Mouse (Mus musculus): ENCODE results near the gene Hist1h2ag. TPM values are rescaled to one million over a fixed set of nuclear protein-coding genes. Genes with fewer than 3 reads are reported as not detected.

Gene Hist1h2ag
- total RNA-seq, 2 experiments from 2014 or later, result 8.1 to 9.2 TPM

- DNase-seq (ENCODE audit: extremely low spot score in 1 of 2, low spot score in 2 of 2), result peak; percentile 69 to 73
- intact Hi-C loops (cut with DNase I), result loop anchor here (5.0 to 10.0 kb wide), 2 partner anchors 105 to 167 kb away; no protein-coding TSS in a partner anchor
- no peak for TF ChIP-seq CTCF (IDR thresholded peaks at IDR 0.05)
- H3K27ac ChIP-seq, result no peak overlapping the region
- peak overlapping the region; percentile 46 for H3K4me3 ChIP-seq
These were observed 20.5 kb downstream of the Hist1h2ag start for GRCm38 (mm10) chr13:22022241-22022640.

- Histone ChIP-seq H3K27ac (no peak overlapping the region), H3K4me3 (peak overlapping the region; percentile 46)
- TF ChIP-seq CTCF (IDR thresholded peaks at IDR 0.05), result no peak
- DNase-seq (ENCODE audit: extremely low spot score in 1 of 2, low spot score in 2 of 2), result no peak
- intact Hi-C loops (cut with DNase I), result loop anchor here (5.0 to 10.0 kb wide), 2 partner anchors 104 to 167 kb away; no protein-coding TSS in a partner anchor
These were observed 21.2 kb downstream of the Hist1h2ag start for GRCm38 (mm10) chr13:22021581-22021980.

- no peak for DNase-seq (ENCODE audit: extremely low spot score in 1 of 2, low spot score in 2 of 2)
- Histone ChIP-seq H3K4me3 (peak overlapping the region; percentile 46), H3K27ac (no peak overlapping the region)
- intact Hi-C loops (cut with DNase I), result loop anchor here (5.0 to 10.0 kb wide), 2 partner anchors 104 to 166 kb away; no protein-coding TSS in a partner anchor
- TF ChIP-seq CTCF (IDR thresholded peaks at IDR 0.05), result no peak
These were observed 21.8 kb downstream of the Hist1h2ag start for GRCm38 (mm10) chr13:22020901-22021339.

- intact Hi-C loops (cut with DNase I), result loop anchor here (5.0 to 10.0 kb wide), 2 partner anchors 103 to 165 kb away; no protein-coding TSS in a partner anchor
- Histone ChIP-seq H3K27ac (no peak overlapping the region), H3K4me3 (peak overlapping the region; percentile 46)
- no peak for DNase-seq (ENCODE audit: extremely low spot score in 1 of 2, low spot score in 2 of 2)
- TF ChIP-seq CTCF (IDR thresholded peaks at IDR 0.05), result no peak
These were observed 22.6 kb downstream of the Hist1h2ag start for GRCm38 (mm10) chr13:22019934-22020835.

- no peak overlapping the region for H3K4me3 ChIP-seq
- TF ChIP-seq CTCF (IDR thresholded peaks at IDR 0.05), result peak; percentile 21
- DNase-seq (ENCODE audit: extremely low spot score in 1 of 2, low spot score in 2 of 2), result peak; percentile 56 to 70
- H3K27ac ChIP-seq, result no peak overlapping the region
- intact Hi-C loops (cut with DNase I), result loop anchor here (2.0 kb wide), 1 partner anchor 21 kb away; no protein-coding TSS in a partner anchor
These were observed 27.0 kb downstream of the Hist1h2ag start for GRCm38 (mm10) chr13:22015479-22016450.

- no peak overlapping the region for H3K27ac ChIP-seq
- no peak for DNase-seq (ENCODE audit: extremely low spot score in 1 of 2, low spot score in 2 of 2)
- TF ChIP-seq CTCF (IDR thresholded peaks at IDR 0.05), result no peak
- intact Hi-C loops (cut with DNase I), result loop anchor here (2.0 kb wide), 1 partner anchor 20 kb away; no protein-coding TSS in a partner anchor
- H3K4me3 ChIP-seq, result no peak overlapping the region
These were observed 28.3 kb downstream of the Hist1h2ag start for GRCm38 (mm10) chr13:22014411-22014845.

- Histone ChIP-seq H3K4me3 (no peak overlapping the region), H3K27ac (no peak overlapping the region)
- TF ChIP-seq CTCF (IDR thresholded peaks at IDR 0.05), result no peak
- intact Hi-C loops (cut with DNase I), result loop anchor here (2.0 kb wide), 1 partner anchor 19 kb away; no protein-coding TSS in a partner anchor
- no peak for DNase-seq (ENCODE audit: extremely low spot score in 1 of 2, low spot score in 2 of 2)
These were observed 29.0 kb downstream of the Hist1h2ag start for GRCm38 (mm10) chr13:22013716-22014115.

GRCm38 (mm10) chr13:22009642-22010041 is 33.1 kb downstream of the Hist1h2ag start, which contains the start of gene Prss16:
Gene Prss16 (minus strand): TSS chr13:22009742.
- TF ChIP-seq CTCF (IDR thresholded peaks at IDR 0.05), result no peak
- Histone ChIP-seq H3K27ac (no peak within 1 kb of the TSS), H3K4me3 (no peak within 1 kb of the TSS)
- DNase-seq (ENCODE audit: extremely low spot score in 1 of 2, low spot score in 2 of 2), result no peak
- intact Hi-C loops (cut with DNase I), result loop anchor here (10.0 kb wide), 1 partner anchor 1385 kb away; no protein-coding TSS in a partner anchor

- intact Hi-C loops (cut with DNase I), result loop anchor here (10.0 kb wide), 1 partner anchor 1386 kb away; no protein-coding TSS in a partner anchor
- no peak for TF ChIP-seq CTCF (IDR thresholded peaks at IDR 0.05)
- Histone ChIP-seq H3K4me3 (no peak overlapping the region), H3K27ac (no peak overlapping the region)
- no peak for DNase-seq (ENCODE audit: extremely low spot score in 1 of 2, low spot score in 2 of 2)
These were observed 34.0 kb downstream of the Hist1h2ag start for GRCm38 (mm10) chr13:22008707-22009106.

- no peak for TF ChIP-seq CTCF (IDR thresholded peaks at IDR 0.05)
These were observed 34.9 kb downstream of the Hist1h2ag start for GRCm38 (mm10) chr13:22007872-22008271.

GRCm38 (mm10) chr13:22007121-22007510 is 35.6 kb downstream of the Hist1h2ag start:
- peak overlapping the region; percentile 52 for H3K4me3 ChIP-seq
- DNase-seq (ENCODE audit: extremely low spot score in 1 of 2, low spot score in 2 of 2), result no peak
- H3K27ac ChIP-seq, result no peak overlapping the region
- no peak for TF ChIP-seq CTCF (IDR thresholded peaks at IDR 0.05)
- intact Hi-C loops (cut with DNase I), result loop anchor here (10.0 kb wide), 1 partner anchor 1388 kb away; no protein-coding TSS in a partner anchor

More at GRCm38 (mm10) chr13:22007872-22008271, 34.9 kb downstream of the Hist1h2ag start:
- Histone ChIP-seq H3K4me3 (no peak overlapping the region), H3K27ac (no peak overlapping the region)
- DNase-seq (ENCODE audit: extremely low spot score in 1 of 2, low spot score in 2 of 2), result no peak
- intact Hi-C loops (cut with DNase I), result loop anchor here (10.0 kb wide), 1 partner anchor 1387 kb away; no protein-coding TSS in a partner anchor

Data from left cerebral cortex, adult 2 months (tissue).